Mouse (Mus musculus): ENCODE measurements around the gene Abca8b.
"Not testable (repeated sequence)": the region's sequence is repeated elsewhere in the genome, so short reads cannot be mapped to it uniquely, and the experiment has no call there.

The Abca8b gene

GRCm38 (mm10) chr11:109995624-109996023, at the start of gene Abca8b:
Gene Abca8b, minus strand, starts transcription at chr11:109995845.
- DNase-seq (ENCODE audit: low read depth, low spot score), result peak; percentile 90

GRCm38 (mm10) chr11:110037795-110038194, 42.1 kb upstream of the Abca8b start:
- peak; percentile 60 for DNase-seq (ENCODE audit: low read depth, low spot score)

GRCm38 (mm10) chr11:110028913-110029695, 33.5 kb upstream of the Abca8b start:
- peak; percentile 93 for DNase-seq (ENCODE audit: low read depth, low spot score)

- DNase-seq (ENCODE audit: low read depth, low spot score), result no peak
Measured at GRCm38 (mm10) chr11:110010836-110011546, 15.3 kb upstream of the Abca8b start.

GRCm38 (mm10) chr11:109995013-109995412, 632 bp downstream of the Abca8b start:
- peak; percentile 65 for DNase-seq (ENCODE audit: low read depth, low spot score)

GRCm38 (mm10) chr11:109994014-109994413, 1.6 kb downstream of the Abca8b start:
- DNase-seq (ENCODE audit: low read depth, low spot score), result no peak

GRCm38 (mm10) chr11:109991270-109991669, 4.4 kb downstream of the Abca8b start:
- DNase-seq (ENCODE audit: low read depth, low spot score), result peak; percentile 76

GRCm38 (mm10) chr11:109990256-109990655, 5.4 kb downstream of the Abca8b start:
- DNase-seq (ENCODE audit: low read depth, low spot score), result no peak

GRCm38 (mm10) chr11:109988164-109988563, 7.5 kb downstream of the Abca8b start:
- DNase-seq (ENCODE audit: low read depth, low spot score), result no peak

- DNase-seq (ENCODE audit: low read depth, low spot score), result not testable (repeated sequence)
Measured at GRCm38 (mm10) chr11:109987460-109988072, 8.1 kb downstream of the Abca8b start.

GRCm38 (mm10) chr11:109981872-109982271, 13.8 kb downstream of the Abca8b start:
- DNase-seq (ENCODE audit: low read depth, low spot score), result no peak

- no peak for DNase-seq (ENCODE audit: low read depth, low spot score)
Measured at GRCm38 (mm10) chr11:109970521-109970920, 25.1 kb downstream of the Abca8b start.

- DNase-seq (ENCODE audit: low read depth, low spot score), result peak; percentile 31
Measured at GRCm38 (mm10) chr11:109961495-109962492, 33.9 kb downstream of the Abca8b start.

GRCm38 (mm10) chr11:109955185-109955584, 40.5 kb downstream of the Abca8b start:
- peak; percentile 9 for DNase-seq (ENCODE audit: low read depth, low spot score)

- no peak for DNase-seq (ENCODE audit: low read depth, low spot score)
Measured at GRCm38 (mm10) chr11:109936915-109937314, 58.7 kb downstream of the Abca8b start.

GRCm38 (mm10) chr11:109933207-109933606, 62.4 kb downstream of the Abca8b start:
- not testable (repeated sequence) for DNase-seq (ENCODE audit: low read depth, low spot score)

GRCm38 (mm10) chr11:109928489-109928888, 67.2 kb downstream of the Abca8b start:
- no peak for DNase-seq (ENCODE audit: low read depth, low spot score)

- peak; percentile 79 for DNase-seq (ENCODE audit: low read depth, low spot score)
Measured at GRCm38 (mm10) chr11:109926718-109927680, 68.6 kb downstream of the Abca8b start.

GRCm38 (mm10) chr11:109922236-109922635, 73.4 kb downstream of the Abca8b start:
- no peak for DNase-seq (ENCODE audit: low read depth, low spot score)

- no peak for DNase-seq (ENCODE audit: low read depth, low spot score)
Measured at GRCm38 (mm10) chr11:109919480-109919879, 76.2 kb downstream of the Abca8b start.

All from 3T3-L1 (cell line).